Mouse (Mus musculus): ENCODE measurements around the gene Srarp.

The Srarp gene

GRCm38 (mm10) chr4:141435974-141436373 is at the start of gene Srarp:
Srarp (minus strand) TSS chr4:141436105.
- no peak for DNase-seq (ENCODE audit: extremely low read depth, low read depth, low spot score)

GRCm38 (mm10) chr4:141484071-141484470 is 48.2 kb upstream of the Srarp start:
- no peak for DNase-seq (ENCODE audit: extremely low read depth, low read depth, low spot score)

GRCm38 (mm10) chr4:141479411-141479810 is 43.5 kb upstream of the Srarp start:
- DNase-seq (ENCODE audit: extremely low read depth, low read depth, low spot score): no peak

GRCm38 (mm10) chr4:141478794-141479193 is 42.9 kb upstream of the Srarp start:
- DNase-seq (ENCODE audit: extremely low read depth, low read depth, low spot score): no peak

GRCm38 (mm10) chr4:141478225-141478624 is 42.3 kb upstream of the Srarp start:
- DNase-seq (ENCODE audit: extremely low read depth, low read depth, low spot score): no peak

- DNase-seq (ENCODE audit: extremely low read depth, low read depth, low spot score): no peak
Observed at GRCm38 (mm10) chr4:141477681-141478102, 41.8 kb upstream of the Srarp start.

GRCm38 (mm10) chr4:141474431-141474830 is 38.5 kb upstream of the Srarp start:
- no peak for DNase-seq (ENCODE audit: extremely low read depth, low read depth, low spot score)

- DNase-seq (ENCODE audit: extremely low read depth, low read depth, low spot score): no peak
Observed at GRCm38 (mm10) chr4:141472641-141473321, 36.9 kb upstream of the Srarp start.

GRCm38 (mm10) chr4:141471491-141471890 is 35.6 kb upstream of the Srarp start:
- no peak for DNase-seq (ENCODE audit: extremely low read depth, low read depth, low spot score)

GRCm38 (mm10) chr4:141469343-141469742 is 33.4 kb upstream of the Srarp start:
- no peak for DNase-seq (ENCODE audit: extremely low read depth, low read depth, low spot score)

GRCm38 (mm10) chr4:141468576-141468975 is 32.7 kb upstream of the Srarp start:
- DNase-seq (ENCODE audit: extremely low read depth, low read depth, low spot score): no peak

- no peak for DNase-seq (ENCODE audit: extremely low read depth, low read depth, low spot score)
Observed at GRCm38 (mm10) chr4:141467581-141467927, 31.6 kb upstream of the Srarp start.

- DNase-seq (ENCODE audit: extremely low read depth, low read depth, low spot score): no peak
Observed at GRCm38 (mm10) chr4:141466844-141467580, 31.1 kb upstream of the Srarp start.

- DNase-seq (ENCODE audit: extremely low read depth, low read depth, low spot score): no peak
Observed at GRCm38 (mm10) chr4:141466289-141466795, 30.4 kb upstream of the Srarp start.

GRCm38 (mm10) chr4:141465512-141466288 is 29.8 kb upstream of the Srarp start:
- DNase-seq (ENCODE audit: extremely low read depth, low read depth, low spot score): no peak

GRCm38 (mm10) chr4:141464722-141465121 is 28.8 kb upstream of the Srarp start:
- DNase-seq (ENCODE audit: extremely low read depth, low read depth, low spot score): no peak

GRCm38 (mm10) chr4:141463472-141463871 is 27.6 kb upstream of the Srarp start:
- DNase-seq (ENCODE audit: extremely low read depth, low read depth, low spot score): no peak

GRCm38 (mm10) chr4:141461576-141461975 is 25.7 kb upstream of the Srarp start:
- no peak for DNase-seq (ENCODE audit: extremely low read depth, low read depth, low spot score)

GRCm38 (mm10) chr4:141461088-141461487 is 25.2 kb upstream of the Srarp start:
- no peak for DNase-seq (ENCODE audit: extremely low read depth, low read depth, low spot score)

GRCm38 (mm10) chr4:141460481-141460880 is 24.6 kb upstream of the Srarp start:
- no peak for DNase-seq (ENCODE audit: extremely low read depth, low read depth, low spot score)

- no peak for DNase-seq (ENCODE audit: extremely low read depth, low read depth, low spot score)
Observed at GRCm38 (mm10) chr4:141459766-141460165, 23.9 kb upstream of the Srarp start.

GRCm38 (mm10) chr4:141458888-141459287 is 23.0 kb upstream of the Srarp start:
- no peak for DNase-seq (ENCODE audit: extremely low read depth, low read depth, low spot score)

Data from fat pad, adult 2 months (tissue).